Mouse (Mus musculus): ENCODE measurements around the gene Dhx32.
"Not testable (repeated sequence)": the region's sequence is repeated elsewhere in the genome, so short reads cannot be mapped to it uniquely, and the experiment has no call there.

The Dhx32 gene

DNA sequence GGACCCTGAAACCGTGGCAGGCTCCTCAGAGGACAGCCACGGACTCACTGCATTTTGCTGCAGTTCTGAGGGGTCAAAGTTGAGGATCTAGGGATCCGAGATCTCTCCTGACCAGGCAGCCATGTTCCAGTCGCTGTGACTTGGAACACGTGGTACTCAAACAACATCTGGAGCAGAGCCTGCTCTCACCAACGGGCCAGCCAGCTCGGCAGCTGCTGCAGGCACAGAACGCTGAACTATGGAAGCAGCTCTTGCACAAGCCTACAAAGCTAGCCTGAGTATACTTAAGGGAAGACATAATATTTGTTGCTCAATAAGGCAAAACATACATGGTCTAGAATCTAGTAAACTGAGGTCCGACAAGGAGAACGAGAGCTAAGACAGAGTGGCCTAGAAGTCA is 57.0 kb downstream of the Dhx32 start:
- no peak for DNase-seq

DNA sequence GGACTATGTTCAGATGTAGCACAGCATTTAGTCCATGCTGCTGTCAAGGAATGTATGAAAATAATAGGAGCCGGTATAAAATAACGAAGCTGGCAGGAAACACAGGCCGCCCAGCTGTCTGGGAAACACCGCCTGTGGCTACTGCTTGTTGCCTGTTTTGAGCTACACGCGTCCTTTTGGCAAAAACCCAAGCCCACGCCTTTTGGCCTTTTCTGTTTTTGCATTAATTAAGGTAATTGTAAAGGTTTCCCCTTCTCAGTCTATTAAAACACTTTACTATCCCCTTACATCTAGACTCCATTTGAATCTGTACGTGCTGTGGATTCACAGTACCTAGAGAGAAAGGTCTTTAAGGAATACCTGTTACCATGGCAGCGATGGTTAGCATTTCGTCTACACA is 57.7 kb downstream of the Dhx32 start:
- DNase-seq: no peak

DNA sequence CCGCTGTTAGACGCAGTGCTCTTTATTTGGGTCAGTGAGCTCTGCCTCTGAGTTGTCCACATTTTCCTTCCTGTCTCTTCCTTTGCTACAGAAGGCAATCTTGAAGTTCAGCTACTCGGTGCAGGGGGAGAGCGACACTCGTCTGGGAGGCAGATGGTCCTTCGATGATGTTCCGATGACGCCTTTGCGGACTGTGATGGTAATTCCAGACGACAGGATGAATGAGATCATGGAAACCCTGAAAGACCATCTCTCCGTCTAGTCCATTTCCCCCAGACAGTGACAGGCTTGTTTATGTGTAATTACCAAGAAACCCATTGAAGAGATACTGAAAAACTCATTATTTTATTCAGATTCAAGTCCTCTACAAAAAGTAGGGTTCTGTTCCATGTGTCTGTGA is 61.9 kb downstream of the Dhx32 start:
- no peak for DNase-seq

DNA sequence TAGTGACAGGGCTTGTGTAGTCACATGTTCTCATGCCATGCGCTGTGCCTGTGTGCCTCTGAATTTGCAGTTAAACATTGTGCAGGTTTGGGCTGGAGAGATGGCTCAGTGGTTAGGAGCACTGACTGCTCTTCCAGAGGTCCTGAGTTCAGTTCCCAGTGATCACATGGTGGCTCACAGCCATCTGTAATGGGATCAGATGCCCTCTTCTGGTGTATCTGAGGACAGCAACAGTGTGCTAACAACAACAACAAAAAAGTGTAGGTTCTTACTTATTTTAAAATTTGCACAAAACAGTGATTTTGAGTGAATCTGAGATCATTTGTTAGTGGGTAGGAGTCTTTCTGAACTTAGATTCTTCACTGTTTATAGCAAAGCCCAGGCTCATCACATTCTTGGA is 63.9 kb downstream of the Dhx32 start:
- no peak for DNase-seq

DNA sequence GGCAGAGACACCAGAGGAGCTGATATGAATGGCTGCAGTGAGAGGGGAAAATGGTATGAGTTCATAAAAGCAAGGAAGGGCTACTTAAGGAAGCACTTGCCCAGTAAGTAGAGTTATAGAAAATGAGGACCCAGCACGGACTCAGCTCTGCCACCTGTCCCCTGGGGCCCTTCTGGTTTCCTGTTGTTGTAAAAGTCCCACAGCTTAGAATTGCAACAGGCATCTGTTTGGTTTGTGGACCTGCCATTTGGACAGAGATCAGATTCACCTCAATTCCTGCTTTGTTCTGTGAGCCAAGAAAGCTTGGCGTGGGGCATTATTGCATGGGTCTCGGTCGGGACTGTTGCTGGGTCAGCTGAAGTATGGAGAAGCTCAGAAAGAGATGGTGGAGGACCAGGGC is 67.1 kb downstream of the Dhx32 start:
- DNase-seq: no peak

DNA sequence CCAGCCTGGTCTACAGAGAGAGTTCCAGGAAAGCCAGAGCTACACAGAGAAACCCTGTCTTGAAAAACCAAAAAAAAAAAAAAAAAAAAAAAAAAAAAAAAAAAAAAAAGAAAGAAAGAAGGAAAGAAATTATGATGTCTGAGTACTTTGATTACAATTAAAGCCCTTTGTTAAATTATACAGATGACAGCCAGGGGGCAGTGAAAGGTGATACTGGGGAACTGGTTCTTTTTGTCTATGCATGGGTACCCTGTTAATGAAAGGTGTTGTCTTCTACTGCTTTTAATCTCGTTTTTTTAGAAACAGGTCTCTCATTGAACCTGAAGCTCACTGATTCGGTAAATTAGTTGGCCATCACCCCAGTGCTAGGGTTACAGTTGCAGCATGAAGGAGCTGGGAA is 75.2 kb downstream of the Dhx32 start:
- peak; percentile 21 to 30 for DNase-seq

DNA sequence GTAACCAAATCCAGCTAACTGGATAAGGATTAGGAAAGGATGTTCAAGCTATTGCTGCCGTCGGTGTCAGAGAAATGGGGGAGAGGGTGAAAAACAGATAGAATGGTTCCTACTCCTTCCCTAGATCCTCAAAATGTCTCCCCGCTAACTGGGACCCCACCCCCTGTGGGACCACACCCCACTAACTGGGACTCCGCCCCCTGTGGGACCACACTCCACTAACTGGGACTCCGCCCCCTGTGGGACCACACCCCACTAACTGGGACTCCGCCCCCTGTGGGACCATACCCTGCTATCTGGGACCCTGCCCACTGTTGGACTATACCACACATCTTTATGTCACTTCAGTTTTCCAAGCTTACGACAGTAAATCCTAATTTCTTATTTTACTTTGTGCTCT is 78.6 kb downstream of the Dhx32 start:
- no peak for DNase-seq

DNA sequence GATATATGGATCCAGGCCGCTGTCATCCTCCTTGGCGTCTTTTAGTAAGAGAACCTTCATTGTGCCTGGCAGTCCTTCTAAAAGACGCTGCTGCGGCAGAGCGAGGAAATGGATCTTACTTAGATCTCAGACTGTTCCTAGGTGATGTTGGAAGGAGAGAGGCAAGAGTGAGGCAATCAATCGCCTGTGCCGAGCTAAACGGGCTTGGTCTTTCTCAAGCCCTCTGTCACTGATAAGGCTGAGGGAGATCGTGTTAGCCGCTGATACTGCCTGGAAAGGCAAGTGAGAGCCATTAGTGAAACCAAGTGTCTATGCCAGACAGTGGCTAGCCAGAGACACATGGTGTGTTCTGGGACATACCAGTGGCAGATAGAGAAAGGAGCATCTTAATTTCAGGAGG is 80.2 kb downstream of the Dhx32 start:
- DNase-seq: no peak

DNA sequence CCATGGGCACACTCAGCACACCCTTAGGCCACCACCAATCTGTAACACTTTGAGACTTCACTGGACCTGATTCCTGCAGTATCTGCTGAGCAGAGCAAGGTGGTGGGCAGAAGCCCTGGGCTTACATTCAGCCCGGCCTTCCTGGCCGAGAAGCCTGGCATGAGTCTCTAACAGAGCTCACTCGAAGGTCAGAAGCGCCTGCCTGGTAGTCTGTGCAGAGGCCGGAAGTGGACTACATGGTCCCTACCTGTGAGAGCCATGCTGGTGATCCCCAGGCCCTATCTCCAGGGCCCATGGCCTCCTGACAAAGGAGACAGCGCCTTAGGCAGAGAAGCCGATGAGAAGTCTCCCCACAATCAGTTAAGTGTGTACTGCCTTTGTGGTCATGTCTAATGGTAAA is 81.2 kb downstream of the Dhx32 start:
- DNase-seq: no peak

DNA sequence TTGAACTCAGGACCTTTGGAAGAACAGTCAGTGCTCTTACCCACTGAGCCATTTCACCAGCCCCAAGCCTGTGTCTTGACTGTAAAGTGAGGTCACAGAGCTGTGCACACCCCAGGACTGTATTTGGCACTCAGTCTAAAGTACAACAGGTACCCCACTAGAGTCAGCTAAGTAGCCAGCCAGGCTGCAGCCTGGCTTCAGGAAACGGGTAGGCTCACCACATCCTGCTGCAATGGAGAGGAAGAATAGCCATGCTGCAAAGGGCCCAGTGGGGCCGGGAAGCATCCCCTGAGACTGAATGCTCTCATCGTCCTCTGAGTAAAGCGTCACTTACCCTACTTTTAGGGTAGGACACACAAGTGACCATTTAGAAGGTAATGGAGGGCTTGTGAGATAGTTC is 82.6 kb downstream of the Dhx32 start:
- no peak for DNase-seq

DNA sequence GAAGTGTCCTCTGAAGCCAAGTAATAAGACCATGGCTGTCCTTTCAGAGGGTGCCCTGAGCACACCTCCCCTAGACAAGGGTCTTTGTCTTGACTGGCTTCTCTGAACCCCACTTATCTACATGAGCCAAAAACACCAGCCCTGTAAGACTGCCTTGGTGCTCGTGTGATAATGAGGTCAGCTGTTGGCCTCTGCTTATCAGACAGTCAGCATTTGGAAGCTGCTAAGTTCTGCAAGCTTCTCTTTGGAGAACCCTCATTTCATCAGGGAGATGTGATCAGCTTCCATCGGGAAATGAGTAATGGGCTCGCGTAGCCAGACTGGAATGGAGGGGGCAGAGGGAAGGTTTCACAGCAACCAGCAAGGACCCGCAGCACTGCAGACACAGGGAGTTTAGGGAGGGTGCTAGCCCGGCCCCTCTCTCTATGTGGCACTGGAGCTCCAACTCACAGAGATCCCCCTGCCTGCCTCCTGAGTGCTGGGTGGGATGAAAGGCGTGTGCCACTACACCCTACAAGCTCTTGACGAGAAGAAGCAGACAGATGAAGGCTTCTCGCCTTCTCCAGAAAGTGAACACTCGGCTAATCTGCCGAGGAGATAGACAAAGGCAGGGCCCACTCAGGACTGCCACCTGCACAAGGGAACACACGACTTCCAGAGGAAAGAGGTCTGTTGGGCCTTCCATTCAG is 84.4 kb downstream of the Dhx32 start:
- DNase-seq: no peak

DNA sequence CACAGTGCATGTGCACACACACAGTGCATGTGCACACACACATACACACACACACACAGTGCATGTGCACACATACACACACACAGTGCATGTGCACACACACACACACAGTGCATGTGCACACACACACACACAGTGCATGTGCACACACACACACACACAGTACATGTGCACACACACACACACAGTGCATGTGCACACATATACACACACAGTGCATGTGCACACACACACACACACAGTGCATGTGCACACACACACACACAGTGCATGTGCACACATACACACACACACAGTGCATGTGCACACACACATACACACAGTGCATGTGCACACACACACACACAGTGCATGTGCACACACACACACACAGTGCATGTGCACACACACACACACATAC is 96.9 kb downstream of the Dhx32 start:
- not testable (repeated sequence) for DNase-seq

DNA sequence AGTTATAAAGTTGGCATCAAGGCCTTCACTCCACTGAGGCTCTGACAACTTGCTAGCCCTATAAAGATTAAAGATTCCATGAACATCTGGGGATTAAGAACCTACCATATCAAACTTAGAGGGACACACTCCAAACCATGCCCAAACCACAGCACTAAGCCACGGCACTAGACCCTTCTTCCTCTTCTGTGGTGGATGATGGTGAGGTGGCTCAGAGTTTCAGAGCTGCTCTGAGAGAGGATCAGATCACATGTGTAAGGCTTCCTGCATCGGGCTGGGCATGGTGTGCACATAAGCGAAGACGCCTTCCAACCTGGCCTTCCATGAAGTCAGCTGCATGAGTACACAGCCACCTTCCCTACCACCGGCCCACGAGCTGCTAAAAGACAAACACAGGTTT is 97.8 kb downstream of the Dhx32 start:
- no peak for DNase-seq

DNA sequence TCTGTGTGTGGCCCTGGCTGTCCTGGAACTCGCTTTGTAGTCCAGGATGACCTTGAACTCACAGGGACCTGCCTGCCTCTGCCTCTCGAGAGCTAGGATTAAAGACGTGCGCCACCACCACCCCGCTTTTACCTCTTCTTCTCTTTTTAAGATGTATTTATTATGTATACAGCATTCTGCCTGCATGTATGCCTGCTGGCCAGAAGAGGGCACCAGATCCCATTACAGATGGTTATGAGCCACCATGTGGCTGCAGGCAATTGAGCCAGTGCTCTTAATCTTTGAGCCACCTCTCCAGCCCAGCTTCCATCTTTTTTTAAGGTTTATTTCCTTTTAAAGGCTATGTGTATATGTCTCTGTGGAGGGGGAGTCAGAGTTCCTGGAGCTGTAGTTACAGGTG is 98.4 kb downstream of the Dhx32 start:
- DNase-seq: no peak

DNA sequence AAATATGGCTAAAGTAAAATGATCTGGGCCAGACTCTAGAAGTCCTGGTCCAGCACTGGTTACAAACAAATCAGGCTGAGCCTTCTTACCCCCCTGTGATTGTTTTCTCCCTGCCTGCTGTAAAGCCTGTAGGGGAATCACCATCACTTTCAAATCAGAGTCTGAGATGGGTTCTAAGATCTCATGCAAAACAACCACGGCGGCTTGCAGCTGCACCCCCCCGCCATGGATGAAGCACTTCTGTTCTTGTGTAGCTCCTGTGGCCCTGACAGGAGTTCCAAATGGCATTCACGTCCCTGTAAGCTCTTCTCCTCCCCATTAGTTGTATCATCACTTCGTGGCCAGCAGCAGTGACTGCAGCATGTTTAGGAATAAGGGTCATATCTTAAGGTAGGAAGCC is 98.9 kb downstream of the Dhx32 start:
- no peak for DNase-seq

DNA sequence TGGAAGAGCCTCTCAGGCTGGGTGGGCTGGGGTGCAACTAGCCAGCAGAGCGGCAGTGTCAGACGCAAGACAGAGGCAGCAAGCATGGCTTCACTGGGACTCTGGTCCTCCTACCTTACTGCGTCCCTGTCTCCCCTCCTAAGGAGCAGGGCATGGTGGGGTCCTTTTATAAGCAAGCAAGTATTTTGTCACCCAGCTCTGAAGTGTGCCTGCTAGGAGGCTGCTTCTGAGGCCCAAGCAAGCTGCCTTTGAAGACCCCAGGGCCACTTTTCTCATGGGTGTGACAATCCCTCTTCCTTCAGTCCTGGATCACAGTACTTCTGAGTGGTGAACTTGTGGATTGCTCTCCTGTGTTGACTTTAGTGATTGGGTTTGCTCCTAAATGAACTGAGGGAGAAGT is 102.6 kb downstream of the Dhx32 start, which contains the start of gene Mmp21:
TSS of gene Mmp21 (minus strand) at position 101 of the 400 bp plus-strand sequence.
- DNase-seq: no peak

DNA sequence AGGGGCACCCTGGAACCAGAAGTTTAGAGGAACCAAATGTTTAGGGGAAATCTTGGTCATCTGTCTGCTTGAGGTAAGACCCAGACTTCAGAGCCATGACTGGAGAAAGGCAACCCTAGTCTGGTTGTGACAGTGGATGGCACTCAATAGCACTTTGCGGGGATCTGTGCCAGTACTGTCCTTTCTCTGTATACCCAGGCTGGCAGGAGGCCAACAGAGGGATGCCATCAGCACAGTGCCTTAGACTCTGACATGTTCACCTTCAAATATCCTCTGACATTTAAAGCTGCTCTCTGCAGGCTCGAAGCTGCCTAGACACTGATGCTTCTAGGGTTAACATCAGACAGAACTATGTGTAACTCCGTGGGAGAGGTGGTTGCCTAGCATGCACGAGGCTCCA is 103.1 kb downstream of the Dhx32 start:
- peak; percentile 49 to 60 for DNase-seq

DNA sequence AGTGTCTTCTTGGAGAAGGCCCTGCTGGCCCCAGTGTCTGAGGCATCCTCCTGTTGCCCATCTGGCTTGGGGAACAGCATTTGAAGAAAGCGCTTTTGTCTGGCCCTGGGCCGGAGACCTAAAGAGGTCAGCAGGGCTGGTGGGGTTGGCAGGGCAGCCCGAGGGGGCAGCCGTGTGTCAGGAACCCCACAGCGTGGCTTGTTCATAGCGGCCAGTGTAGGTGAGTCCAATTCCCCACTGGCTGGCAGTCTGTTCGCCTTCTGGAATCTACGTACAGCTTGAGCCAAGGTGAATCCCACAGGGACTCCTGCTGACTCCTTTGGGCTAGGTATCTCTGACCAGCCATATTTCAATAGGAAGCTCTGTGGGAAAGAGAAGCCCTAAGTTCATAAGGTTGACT is 103.8 kb downstream of the Dhx32 start:
- peak; percentile 70 to 73 for DNase-seq

DNA sequence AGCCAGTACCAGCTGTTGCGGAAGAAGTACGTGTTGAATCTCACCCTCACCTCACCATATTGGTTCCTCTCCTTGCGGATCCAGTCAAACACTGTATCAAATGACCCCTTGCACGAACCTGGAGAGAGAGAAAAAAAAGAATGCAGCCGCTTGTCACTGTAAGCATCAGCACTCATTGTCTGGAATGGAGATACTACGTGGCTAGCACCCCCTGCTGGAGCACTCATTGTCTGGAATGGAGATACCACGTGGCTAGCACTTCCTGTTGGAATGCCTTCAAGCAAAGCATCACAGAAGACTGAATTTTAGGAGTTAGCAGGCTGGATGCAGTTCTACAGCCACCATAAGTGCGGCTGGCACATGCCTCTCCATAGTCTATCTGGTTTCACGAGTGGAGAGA is 106.5 kb downstream of the Dhx32 start:
- DNase-seq: no peak
